Mouse (Mus musculus): ENCODE results near the gene Oas1h. TPM values are rescaled to one million over a fixed set of nuclear protein-coding genes. Genes with fewer than 3 reads are reported as not detected.
"Not testable (repeated sequence)": the region's sequence is repeated elsewhere in the genome, so short reads cannot be mapped to it uniquely, and the experiment has no call there.

Gene Oas1h
- polyA plus RNA-seq, 1 experiment from 2014 or later, result not detected

GRCm38 (mm10) chr5:120849601-120850136 is 11.6 kb upstream of the Oas1h start:
- WGBS, result 65% methylated on average over 3 of the region's 3 CpGs

DNA sequence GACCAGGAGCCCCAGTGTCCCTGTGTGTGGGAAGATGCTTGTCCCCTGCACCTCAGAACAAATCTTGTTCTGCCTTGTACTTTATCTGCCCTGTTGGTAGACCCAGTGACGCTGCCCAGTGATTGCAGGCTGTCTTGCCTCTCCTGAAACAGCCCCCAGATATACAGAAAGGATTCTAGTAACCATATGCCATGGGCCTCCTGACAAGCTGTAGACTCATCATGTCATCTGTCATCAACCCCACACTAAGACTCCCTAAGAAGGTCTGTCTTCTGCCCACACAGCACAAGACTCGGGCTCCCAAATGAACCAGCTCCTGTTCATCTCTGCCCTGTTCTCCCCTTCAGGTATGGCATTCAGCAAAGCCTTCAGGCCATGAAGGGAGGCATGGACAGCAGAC is 2.0 kb upstream of the Oas1h start:
- peaks cover 3% of the 10 kb centered on the region; the same call in 1 of the 2 replicates for H3K9me3 ChIP-seq (replicated peaks)
- no peaks in the 10 kb centered on the region for H3K27me3 ChIP-seq (replicated peaks)
- no peak overlapping the region for H3K9ac ChIP-seq (replicated peaks)
- no peaks in the 10 kb centered on the region for H3K36me3 ChIP-seq
- H3K4me3 ChIP-seq (replicated peaks), result no peak overlapping the region
- WGBS, result 80% methylated on average over 2 of the region's 2 CpGs
- H3K27ac ChIP-seq (replicated peaks), result no peak overlapping the region
- no peaks in the 10 kb centered on the region for H3K4me1 ChIP-seq
- no peak for ATAC-seq (ENCODE audit: low FRiP score)
- no peak overlapping the region for H3K4me2 ChIP-seq

More at GRCm38 (mm10) chr5:120849601-120850136, 11.6 kb upstream of the Oas1h start:
- Histone ChIP-seq H3K36me3 (no peaks in the 10 kb centered on the region), H3K4me2 (no peak overlapping the region), H3K27ac (replicated peaks) (no peak overlapping the region), H3K27me3 (replicated peaks) (no peaks in the 10 kb centered on the region), H3K4me3 (replicated peaks) (no peak overlapping the region), H3K9ac (replicated peaks) (no peak overlapping the region), H3K4me1 (no peaks in the 10 kb centered on the region), H3K9me3 (replicated peaks) (peaks cover 4% of the 10 kb centered on the region; the same call in 1 of the 2 replicates)
- ATAC-seq (ENCODE audit: low FRiP score), result no peak

DNA sequence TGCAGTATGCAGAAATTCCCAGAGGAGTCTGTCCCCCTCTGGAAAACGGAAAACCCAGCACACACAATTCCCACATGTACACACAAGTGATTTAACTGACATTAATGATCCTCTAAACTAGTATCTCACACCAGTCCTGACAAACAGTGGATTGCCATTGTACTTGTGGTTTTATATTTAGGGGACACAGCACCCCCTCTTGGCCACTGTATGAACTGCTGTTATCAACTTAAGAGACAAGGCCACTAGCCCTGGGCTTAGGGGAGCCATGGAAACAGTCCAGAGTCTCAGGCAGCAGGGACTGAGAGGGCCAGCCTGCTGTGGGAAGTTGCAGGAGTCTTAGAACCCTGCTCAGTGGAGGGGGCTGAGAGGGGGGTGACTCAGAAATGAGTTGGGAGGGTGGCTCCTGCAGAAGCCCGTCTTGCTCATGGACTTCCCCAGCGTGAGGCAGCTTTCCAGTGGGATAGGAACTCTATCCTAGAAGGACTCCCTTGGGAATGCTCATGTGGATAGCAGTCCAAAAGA is 4.2 kb downstream of the Oas1h start:
- Histone ChIP-seq H3K4me2 (no peak overlapping the region), H3K36me3 (no peaks in the 10 kb centered on the region), H3K4me1 (no peaks in the 10 kb centered on the region), H3K27ac (replicated peaks) (no peak overlapping the region), H3K4me3 (replicated peaks) (no peak overlapping the region), H3K9ac (replicated peaks) (no peak overlapping the region), H3K27me3 (replicated peaks) (no peaks in the 10 kb centered on the region), H3K9me3 (replicated peaks) (no peaks in the 10 kb centered on the region)
- 70% methylated on average over 3 of the region's 3 CpGs for whole genome bisulfite sequencing
- ATAC-seq (ENCODE audit: low FRiP score), result no peak

GRCm38 (mm10) chr5:120869436-120870015 is 8.3 kb downstream of the Oas1h start:
- no peak overlapping the region for H3K4me2 ChIP-seq
- H3K36me3 ChIP-seq, result no peaks in the 10 kb centered on the region
- no peak overlapping the region for H3K4me3 ChIP-seq (replicated peaks)
- no peaks in the 10 kb centered on the region for H3K9me3 ChIP-seq (replicated peaks)
- WGBS, result 75% methylated on average over 7 of the region's 7 CpGs
- no peak overlapping the region for H3K27ac ChIP-seq (replicated peaks)
- H3K27me3 ChIP-seq (replicated peaks), result no peaks in the 10 kb centered on the region
- H3K4me1 ChIP-seq, result no peaks in the 10 kb centered on the region
- ATAC-seq (ENCODE audit: low FRiP score), result no peak
- no peak overlapping the region for H3K9ac ChIP-seq (replicated peaks)

- Histone ChIP-seq H3K4me1 (no peaks in the 10 kb centered on the region), H3K27me3 (replicated peaks) (no peaks in the 10 kb centered on the region), H3K27ac (replicated peaks) (no peak overlapping the region), H3K4me3 (replicated peaks) (no peak overlapping the region), H3K9ac (replicated peaks) (no peak overlapping the region), H3K4me2 (no peak overlapping the region), H3K9me3 (replicated peaks) (no peaks in the 10 kb centered on the region), H3K36me3 (no peaks in the 10 kb centered on the region)
- no peak for ATAC-seq (ENCODE audit: low FRiP score)
- WGBS, result 62% methylated on average over 3 of the region's 3 CpGs
Measured at GRCm38 (mm10) chr5:120870081-120870480, 8.9 kb downstream of the Oas1h start.

- Histone ChIP-seq H3K4me3 (replicated peaks) (no peak overlapping the region), H3K9ac (replicated peaks) (no peak overlapping the region), H3K4me1 (no peaks in the 10 kb centered on the region), H3K9me3 (replicated peaks) (no peaks in the 10 kb centered on the region), H3K36me3 (no peaks in the 10 kb centered on the region), H3K27ac (replicated peaks) (no peak overlapping the region), H3K4me2 (no peak overlapping the region), H3K27me3 (replicated peaks) (no peaks in the 10 kb centered on the region)
- ATAC-seq (ENCODE audit: low FRiP score), result no peak
- 84% methylated on average over 7 of the region's 7 CpGs for WGBS
Measured at GRCm38 (mm10) chr5:120870782-120871181, 9.6 kb downstream of the Oas1h start.

GRCm38 (mm10) chr5:120871469-120871868 is 10.2 kb downstream of the Oas1h start:
- Histone ChIP-seq H3K4me1 (no peaks in the 10 kb centered on the region), H3K27ac (replicated peaks) (no peak overlapping the region), H3K4me3 (replicated peaks) (no peak overlapping the region), H3K9me3 (replicated peaks) (no peaks in the 10 kb centered on the region), H3K4me2 (no peak overlapping the region), H3K27me3 (replicated peaks) (no peaks in the 10 kb centered on the region), H3K9ac (replicated peaks) (no peak overlapping the region), H3K36me3 (no peaks in the 10 kb centered on the region)
- ATAC-seq (ENCODE audit: low FRiP score), result no peak
- 55% methylated on average over 2 of the region's 2 CpGs for WGBS

- H3K9me3 ChIP-seq (replicated peaks); ATAC-seq (ENCODE audit: low FRiP score); H3K4me3 ChIP-seq (replicated peaks); H3K4me1 ChIP-seq; H3K9ac ChIP-seq (replicated peaks); H3K36me3 ChIP-seq; H3K27ac ChIP-seq (replicated peaks); H3K4me2 ChIP-seq; H3K27me3 ChIP-seq (replicated peaks): not testable (repeated sequence)
- 67% methylated on average over 2 of the region's 3 CpGs for WGBS
Measured at GRCm38 (mm10) chr5:120876839-120877238, 15.6 kb downstream of the Oas1h start.

DNA sequence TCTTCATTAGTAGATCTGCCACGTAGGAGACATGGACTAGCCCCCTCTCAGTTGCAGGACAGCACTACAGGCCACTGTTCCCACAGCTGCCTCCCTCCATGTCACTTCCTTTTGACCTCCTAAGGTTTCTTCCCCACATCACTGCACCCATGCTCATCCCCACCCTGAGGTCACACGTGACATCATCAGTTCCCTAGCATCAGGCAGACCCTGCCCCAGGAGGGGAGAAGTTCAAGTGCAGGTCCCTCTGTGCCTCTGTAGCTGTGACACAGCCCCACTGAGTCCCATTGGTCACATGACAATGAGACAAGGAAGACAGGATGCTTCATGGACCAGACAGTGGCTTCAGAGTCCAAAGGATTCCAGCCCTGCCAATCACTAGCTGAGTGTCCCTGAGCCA is 16.2 kb downstream of the Oas1h start:
- H3K4me3 ChIP-seq (replicated peaks); H3K4me2 ChIP-seq; H3K27me3 ChIP-seq (replicated peaks); H3K4me1 ChIP-seq; H3K36me3 ChIP-seq; H3K27ac ChIP-seq (replicated peaks); ATAC-seq (ENCODE audit: low FRiP score); H3K9me3 ChIP-seq (replicated peaks); H3K9ac ChIP-seq (replicated peaks): not testable (repeated sequence)
- WGBS, result 85% methylated on average over 2 of the region's 2 CpGs

DNA sequence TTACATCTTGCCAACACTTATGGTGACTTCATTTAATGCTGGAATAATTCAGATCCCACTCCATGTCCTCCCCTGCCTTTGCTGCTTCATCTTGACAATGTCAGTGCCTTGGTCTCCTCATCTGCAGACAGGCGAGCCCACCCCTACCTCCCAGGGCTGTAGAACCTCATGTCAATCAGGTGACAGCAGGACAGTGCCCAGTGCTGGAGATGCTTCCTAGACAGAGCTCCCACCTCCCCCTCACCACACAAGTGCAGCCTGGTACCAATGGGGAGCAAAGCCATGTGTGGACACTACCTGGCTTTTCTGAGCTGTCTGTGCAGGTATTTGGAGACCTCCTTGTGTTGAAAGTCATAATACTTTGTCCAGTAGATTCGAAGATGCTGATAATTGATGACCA is 17.6 kb downstream of the Oas1h start:
- not testable (repeated sequence) for H3K27ac ChIP-seq (replicated peaks); H3K4me2 ChIP-seq; H3K36me3 ChIP-seq; H3K4me3 ChIP-seq (replicated peaks); ATAC-seq (ENCODE audit: low FRiP score); H3K4me1 ChIP-seq; H3K9me3 ChIP-seq (replicated peaks); H3K9ac ChIP-seq (replicated peaks); H3K27me3 ChIP-seq (replicated peaks)
- WGBS, result 69% methylated on average over 2 of the region's 2 CpGs

GRCm38 (mm10) chr5:120881681-120882080 is 20.5 kb downstream of the Oas1h start:
- not testable (repeated sequence) for H3K36me3 ChIP-seq; H3K4me1 ChIP-seq; ATAC-seq (ENCODE audit: low FRiP score); H3K4me2 ChIP-seq; H3K9me3 ChIP-seq (replicated peaks); H3K4me3 ChIP-seq (replicated peaks); H3K9ac ChIP-seq (replicated peaks); H3K27me3 ChIP-seq (replicated peaks); H3K27ac ChIP-seq (replicated peaks)
- 94% methylated on average over 6 of the region's 6 CpGs for WGBS

- not testable (repeated sequence) for H3K4me3 ChIP-seq (replicated peaks); H3K9me3 ChIP-seq (replicated peaks); H3K27ac ChIP-seq (replicated peaks); H3K4me2 ChIP-seq; H3K36me3 ChIP-seq; H3K9ac ChIP-seq (replicated peaks); H3K4me1 ChIP-seq; ATAC-seq (ENCODE audit: low FRiP score); H3K27me3 ChIP-seq (replicated peaks)
- 28% methylated on average over 5 of the region's 9 CpGs for WGBS
Measured at GRCm38 (mm10) chr5:120887413-120887812, 26.2 kb downstream of the Oas1h start, which contains the start of gene Oas1g. Oas1g (minus strand) TSS chr5:120887613.

All from neural tube, embryonic 15.5 days (tissue).